Comparison of ENCODE assay signal across 7 mouse cellular contexts in genomic region chr3:144719901-144720747, GRCm38 (mm10). TPM values are rescaled to one million over a fixed set of nuclear protein-coding genes. Genes with fewer than 3 reads are reported as not detected.
DNase-seq lines count a peak whose midpoint lies in the region; ATAC-seq lines count a peak whose summit lies in the region.

Gene Sh3glb1, minus strand, starts transcription at chr3:144720335.

- WGBS in embryonic facial prominence, embryonic 10.5 days = under 1% methylated on average over 98 of the region's 98 CpGs
- WGBS in limb, embryonic 10.5 days = under 1% methylated on average over 94 of the region's 98 CpGs
- under 1% methylated on average over 42 of the region's 98 CpGs for WGBS in midbrain, embryonic 13.5 days

- peaks cover 30% of the 10 kb centered on the region for H3K4me1 ChIP-seq in embryonic facial prominence, embryonic 10.5 days
- H3K4me1 ChIP-seq in limb, embryonic 10.5 days = peaks cover 37% of the 10 kb centered on the region
- peaks cover 36% of the 10 kb centered on the region for H3K4me1 ChIP-seq in midbrain, embryonic 13.5 days (replicated peaks)

- no peaks in the 10 kb centered on the region for H3K27me3 ChIP-seq in embryonic facial prominence, embryonic 10.5 days (replicated peaks; ENCODE audit: low read depth, poor library complexity, severe bottlenecking)
- H3K27me3 ChIP-seq in limb, embryonic 10.5 days (ENCODE audit: low read depth, poor library complexity, severe bottlenecking) = no peaks in the 10 kb centered on the region
- no peaks in the 10 kb centered on the region for H3K27me3 ChIP-seq in midbrain, embryonic 13.5 days

- H3K36me3 ChIP-seq in embryonic facial prominence, embryonic 10.5 days (replicated peaks) = no peaks in the 10 kb centered on the region
- H3K36me3 ChIP-seq in limb, embryonic 10.5 days = no peaks in the 10 kb centered on the region
- H3K36me3 ChIP-seq in midbrain, embryonic 13.5 days = no peaks in the 10 kb centered on the region

- no peaks in the 10 kb centered on the region for H3K9me3 ChIP-seq in embryonic facial prominence, embryonic 10.5 days
- no peaks in the 10 kb centered on the region for H3K9me3 ChIP-seq in limb, embryonic 10.5 days (replicated peaks)
- H3K9me3 ChIP-seq in midbrain, embryonic 13.5 days = no peaks in the 10 kb centered on the region

- H3K9ac ChIP-seq in midbrain, embryonic 13.5 days (replicated peaks) = peak within 1 kb of the TSS; percentile 93

- H3K4me3 ChIP-seq in embryonic facial prominence, embryonic 10.5 days = peak within 1 kb of the TSS; percentile 78
- peak within 1 kb of the TSS; percentile 86 for H3K4me3 ChIP-seq in limb, embryonic 10.5 days
- H3K4me3 ChIP-seq in midbrain, embryonic 13.5 days (replicated peaks) = peak within 1 kb of the TSS; percentile 80

- peak within 1 kb of the TSS; percentile 78 for H3K4me2 ChIP-seq in midbrain, embryonic 13.5 days (replicated peaks)

- ATAC-seq in granulocyte monocyte progenitor cell, adult 5-6 weeks (replicated peaks; ENCODE audit: poor library complexity, severe bottlenecking) = peak; percentile 81
- peak; percentile 93 for ATAC-seq in midbrain, embryonic 13.5 days

- peak; percentile 100 for DNase-seq in adrenal gland, postnatal 10 days
- peak; percentile 95 for DNase-seq in embryonic facial prominence, embryonic 10.5 days (ENCODE audit: low spot score)
- peak; percentile 90 for DNase-seq in kidney, adult 11 months
- DNase-seq in limb, embryonic 10.5 days (ENCODE audit: low spot score) = peak; percentile 97
- peak; percentile 98 for DNase-seq in spleen, adult 12 weeks (ENCODE audit: low spot score)

- H3K27ac ChIP-seq in embryonic facial prominence, embryonic 10.5 days (replicated peaks) = peak within 1 kb of the TSS; percentile 96
- H3K27ac ChIP-seq in limb, embryonic 10.5 days = peak within 1 kb of the TSS; percentile 96
- H3K27ac ChIP-seq in midbrain, embryonic 13.5 days = peak within 1 kb of the TSS; percentile 99

RNA-seq across cellular contexts. Expression of gene Sh3glb1, which starts in this region (rescaled TPM):
- 100 to 1,000 TPM; 271 to 286 TPM for total RNA-seq in adrenal gland, postnatal 10 days (2021)
- 65.7 and 68.5 TPM in 2 replicates for polyA plus RNA-seq in embryonic facial prominence, embryonic 10.5 days (2016; fragmentation: Nextera tagmentation; extraction: Ambion mirVana)
- total RNA-seq in granulocyte monocyte progenitor cell, adult 5-6 weeks (2014; fragmentation: Nextera tagmentation) = 34.9 and 35.1 TPM in 2 replicates
- total RNA-seq in granulocyte monocyte progenitor cell, adult 5-6 weeks (2017) = 18.2 and 26.6 TPM in 2 replicates
- 66.7 and 73.7 TPM in 2 replicates for polyA plus RNA-seq in limb, embryonic 10.5 days (2016; fragmentation: Nextera tagmentation; extraction: Ambion mirVana)
- polyA plus RNA-seq in midbrain, embryonic 13.5 days (2015; fragmentation: Nextera tagmentation; extraction: Ambion mirVana) = 98.1 and 99.6 TPM in 2 replicates

Comparison
In these comparisons a context has a peak if more than half of its experiments do, and no peak if none do; other contexts are left out.
1. Peak in every context shown above with its lines: DNase-seq, ATAC-seq, H3K4me3 ChIP-seq and H3K27ac ChIP-seq.
2. RNA of gene Sh3glb1 (total RNA-seq): 271 to 286 TPM in adrenal gland, postnatal 10 days; 18.2 to 35.1 TPM in granulocyte monocyte progenitor cell, adult 5-6 weeks; every median in the first group is over 4 times any median in the second.